Mouse (Mus musculus) neural tube, embryonic 12.5 days (tissue): Measurements from ENCODE around the gene Hus1b. TPM values are rescaled to one million over a fixed set of nuclear protein-coding genes. Genes with fewer than 3 reads are reported as not detected.

Experiments
- polyA plus RNA-seq: library from polyadenylated mRNA; unstranded; fragments of >200 nt; fragmentation: Nextera tagmentation; extraction: Ambion mirVana; gene quantifications from 2 replicates; pipeline ENCODE4 v1.2.1, GENCODE M21; 2016

Gene Hus1b
- polyA plus RNA-seq, 1 experiment from 2014 or later = not detected

Other genes starting within 250 kb of the Hus1b start
- gene Irf4, start 198.5 kb downstream of the Hus1b start, polyA plus RNA-seq = 0.05 and 0.08 TPM in 2 replicates
- 42.5 and 45.7 TPM in 2 replicates for gene Exoc2, start 26.3 kb upstream of the Hus1b start, polyA plus RNA-seq
- 0.29 TPM in 1 of 2 replicates, not detected in the other for gene Gm5447, start 26.4 kb upstream of the Hus1b start, polyA plus RNA-seq